Mouse (Mus musculus) forebrain, embryonic 12.5 days (tissue): Measurements from ENCODE around the gene Fam193a. TPM values are rescaled to one million over a fixed set of nuclear protein-coding genes. Genes with fewer than 3 reads are reported as not detected.

ENCODE experiments used
- ATAC-seq: fragments of 200-750 bp; cut with Nextera tagmentation; 2 replicates; pipeline ENCODE4 v1.8.0; 2017; ENCODE audit warnings: moderate TSS enrichment; ENCODE audit not compliant: low FRiP score
- H3K27ac ChIP-seq: fragments of 300-500 bp; sonication (generic); 2 replicates; pipeline ENCODE4 v1.5.1; 2016; ENCODE audit warnings: mild to moderate bottlenecking
- H3K27me3 ChIP-seq: fragments of 300-500 bp; sonication (generic); 2 replicates; pipeline ENCODE4 v1.6.1; 2016; ENCODE audit warnings: mild to moderate bottlenecking
- H3K36me3 ChIP-seq: fragments of 300-500 bp; sonication (generic); replicated peaks from 2 replicates; pipeline ENCODE4 v1.6.1; 2016; ENCODE audit warnings: mild to moderate bottlenecking
- H3K4me1 ChIP-seq: fragments of 300-500 bp; sonication (generic); 2 replicates; pipeline ENCODE4 v1.6.1; 2016
- H3K4me2 ChIP-seq: fragments of 300-500 bp; sonication (generic); 2 replicates; pipeline ENCODE4 v1.6.1; 2016; ENCODE audit warnings: mild to moderate bottlenecking, moderate library complexity
- H3K4me3 ChIP-seq: fragments of 300-500 bp; sonication (generic); replicated peaks from 2 replicates; pipeline ENCODE4 v1.5.1; 2016; ENCODE audit warnings: mild to moderate bottlenecking
- H3K9ac ChIP-seq: fragments of 300-500 bp; sonication (generic); 2 replicates; pipeline ENCODE4 v1.6.1; 2016; ENCODE audit warnings: mild to moderate bottlenecking
- H3K9me3 ChIP-seq: fragments of 300-500 bp; sonication (generic); 2 replicates; pipeline ENCODE4 v1.6.1; 2016
- WGBS: fragments of 180-500 bp; shearing (Covaris S2); methylation state at CpG from one replicate; pipeline ENCODE4 v1.1.7; 2016; 5-methylcytosine and 5-hydroxymethylcytosine counted together
- polyA plus RNA-seq: library from polyadenylated mRNA; unstranded; fragments of >200 nt; fragmentation: Nextera tagmentation; extraction: Ambion mirVana; gene quantifications from 2 replicates; pipeline ENCODE4 v1.2.1, GENCODE M21; 2016

Gene Fam193a
- polyA plus RNA-seq, 1 experiment from 2014 or later, result 19.9 TPM

DNA sequence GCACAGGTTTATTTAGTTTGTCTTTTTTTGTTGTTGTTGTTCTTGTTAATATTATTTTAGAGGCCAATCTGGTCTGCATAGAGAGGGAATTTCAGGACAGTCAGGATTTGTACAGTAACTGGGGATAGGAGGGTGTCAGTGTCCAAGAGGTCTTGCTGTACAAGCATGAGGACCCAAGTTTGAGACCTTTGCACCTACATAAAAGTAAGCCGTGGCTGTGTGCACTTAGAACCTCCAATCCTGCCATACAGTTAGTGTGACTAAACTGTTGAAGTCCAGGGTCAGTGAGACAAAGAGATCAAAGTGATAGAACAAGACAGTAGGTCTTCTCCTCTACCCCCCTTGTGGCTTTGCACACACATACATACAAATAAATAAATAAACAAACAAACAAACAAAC is 64.1 kb downstream of the Fam193a start:
- Histone ChIP-seq H3K9me3 (no peaks in the 10 kb centered on the region), H3K27ac (no peak overlapping the region), H3K9ac (no peak overlapping the region), H3K4me3 (no peak overlapping the region), H3K36me3 (peaks cover 78% of the 10 kb centered on the region), H3K4me1 (no peaks in the 10 kb centered on the region), H3K27me3 (no peaks in the 10 kb centered on the region), H3K4me2 (no peak overlapping the region)
- WGBS, result 86% methylated on average over 1 of the region's 1 CpGs
- no peak for ATAC-seq

DNA sequence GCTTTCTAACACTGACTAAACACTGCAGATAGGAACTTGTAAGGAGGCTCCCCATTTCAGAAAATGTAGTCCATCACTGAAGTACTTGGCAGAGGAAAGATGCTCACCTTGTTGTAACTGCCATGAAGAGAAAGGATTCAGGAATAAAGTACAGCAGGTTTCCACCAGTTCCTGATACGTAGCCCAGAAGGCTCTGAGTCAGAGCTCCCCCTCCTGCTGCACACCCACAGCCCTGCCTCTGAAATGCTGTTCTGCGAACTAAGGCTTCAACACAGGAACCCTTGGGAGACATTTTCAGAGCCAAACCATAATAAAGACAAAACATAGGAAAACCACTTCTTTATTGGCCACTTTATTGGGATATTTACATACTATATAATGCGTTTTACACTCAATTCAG is 64.5 kb downstream of the Fam193a start:
- no peak overlapping the region for H3K4me3 ChIP-seq
- WGBS, result 96% methylated on average over 3 of the region's 3 CpGs
- no peaks in the 10 kb centered on the region for H3K4me1 ChIP-seq
- ATAC-seq, result no peak
- no peak overlapping the region for H3K9ac ChIP-seq
- H3K27me3 ChIP-seq, result no peaks in the 10 kb centered on the region
- H3K9me3 ChIP-seq, result no peaks in the 10 kb centered on the region
- H3K27ac ChIP-seq, result no peak overlapping the region
- peaks cover 83% of the 10 kb centered on the region for H3K36me3 ChIP-seq
- no peak overlapping the region for H3K4me2 ChIP-seq

DNA sequence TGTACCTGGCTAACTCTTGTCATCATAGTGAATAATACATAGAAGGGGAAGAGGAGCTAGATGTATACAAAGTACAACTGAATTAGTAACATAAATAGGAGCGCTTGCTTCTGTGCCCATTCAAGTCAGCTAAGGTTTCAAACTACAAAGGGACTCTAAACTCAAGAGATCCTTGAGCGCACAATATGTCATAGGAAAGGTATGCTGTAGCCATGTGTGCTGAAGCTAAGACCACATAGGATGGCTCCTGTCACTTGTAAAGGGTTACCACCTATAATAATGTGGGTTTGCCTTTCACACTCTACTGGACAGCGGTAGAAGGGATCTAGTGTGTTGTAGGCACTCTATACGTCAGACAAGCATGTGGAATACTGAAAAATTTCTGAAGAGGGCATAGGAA is 68.3 kb downstream of the Fam193a start:
- no peaks in the 10 kb centered on the region for H3K9me3 ChIP-seq
- H3K27me3 ChIP-seq, result no peaks in the 10 kb centered on the region
- no peaks in the 10 kb centered on the region for H3K4me1 ChIP-seq
- ATAC-seq, result no peak
- 95% methylated on average over 4 of the region's 4 CpGs for WGBS
- no peak overlapping the region for H3K4me3 ChIP-seq
- H3K4me2 ChIP-seq, result no peak overlapping the region
- H3K27ac ChIP-seq, result no peak overlapping the region
- peaks cover 90% of the 10 kb centered on the region for H3K36me3 ChIP-seq
- H3K9ac ChIP-seq, result no peak overlapping the region

DNA sequence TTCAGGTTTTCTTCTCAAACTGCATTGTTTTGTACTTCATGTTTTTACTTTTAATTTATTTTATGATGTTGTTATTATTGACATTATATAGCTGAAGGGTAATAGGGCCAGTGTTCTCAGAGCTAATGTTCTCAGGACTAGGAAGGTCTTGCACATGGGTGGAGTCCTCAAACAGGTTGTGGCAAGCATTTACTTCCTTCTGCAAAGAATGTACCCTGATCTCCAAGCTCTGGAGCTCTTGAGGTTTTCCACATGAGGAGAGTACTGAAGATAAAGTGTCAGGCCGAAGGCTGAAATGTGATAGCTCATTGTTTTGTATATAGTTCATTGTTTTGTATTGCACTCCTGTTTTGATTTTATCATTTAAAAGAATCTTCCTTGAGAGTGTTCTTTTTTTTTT is 68.9 kb downstream of the Fam193a start:
- H3K4me3 ChIP-seq, result no peak overlapping the region
- 69% methylated on average over 1 of the region's 1 CpGs for WGBS
- no peak overlapping the region for H3K27ac ChIP-seq
- no peaks in the 10 kb centered on the region for H3K27me3 ChIP-seq
- no peaks in the 10 kb centered on the region for H3K9me3 ChIP-seq
- no peak overlapping the region for H3K9ac ChIP-seq
- no peak for ATAC-seq
- H3K36me3 ChIP-seq, result peaks cover 89% of the 10 kb centered on the region
- H3K4me1 ChIP-seq, result no peaks in the 10 kb centered on the region
- no peak overlapping the region for H3K4me2 ChIP-seq

DNA sequence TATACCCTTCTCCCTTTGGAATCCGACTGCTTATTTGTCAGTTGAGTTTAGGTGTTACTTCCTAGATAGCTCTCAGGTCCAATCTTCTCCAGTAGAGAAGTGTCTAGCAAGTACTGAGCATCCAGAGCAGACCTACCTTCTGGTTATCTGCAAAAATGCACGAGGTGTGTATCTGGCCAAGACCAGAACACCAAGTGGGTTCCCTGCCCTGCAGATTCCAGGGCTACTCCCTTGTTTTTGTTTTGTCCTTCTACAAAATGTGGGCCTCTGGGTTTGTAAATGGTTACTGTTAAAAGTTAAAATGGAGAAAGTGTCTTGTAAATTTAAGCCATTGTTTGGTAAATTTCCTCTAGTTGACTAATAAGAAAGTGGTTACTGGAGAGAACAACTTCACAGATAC is 70.0 kb downstream of the Fam193a start:
- H3K27ac ChIP-seq, result no peak overlapping the region
- ATAC-seq, result no peak
- H3K4me3 ChIP-seq, result no peak overlapping the region
- H3K9me3 ChIP-seq, result no peaks in the 10 kb centered on the region
- peaks cover 89% of the 10 kb centered on the region for H3K36me3 ChIP-seq
- H3K9ac ChIP-seq, result no peak overlapping the region
- H3K4me1 ChIP-seq, result no peaks in the 10 kb centered on the region
- WGBS, result 89% methylated on average over 2 of the region's 2 CpGs
- H3K4me2 ChIP-seq, result no peak overlapping the region
- H3K27me3 ChIP-seq, result no peaks in the 10 kb centered on the region

DNA sequence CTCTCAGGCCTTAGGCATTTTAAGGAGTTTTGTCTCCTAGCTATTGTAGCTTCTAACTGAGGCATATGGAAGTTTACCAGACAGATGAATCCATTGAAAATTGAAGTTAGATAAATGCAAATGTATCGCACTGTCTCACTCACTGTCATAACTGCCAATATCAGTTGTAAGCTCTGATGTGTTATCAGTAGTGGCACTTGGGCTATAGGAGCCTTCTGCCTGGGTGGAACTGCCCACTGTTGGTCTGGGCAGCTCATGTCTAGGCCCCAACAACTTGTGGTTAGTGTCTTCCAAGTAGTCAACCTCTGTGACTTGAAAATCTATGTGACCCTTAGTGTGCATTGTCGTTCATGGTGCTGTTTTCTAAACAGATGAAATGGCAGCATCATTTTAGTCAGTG is 72.1 kb downstream of the Fam193a start:
- Histone ChIP-seq H3K9ac (no peak overlapping the region), H3K27ac (no peak overlapping the region), H3K27me3 (no peaks in the 10 kb centered on the region), H3K9me3 (no peaks in the 10 kb centered on the region), H3K4me1 (no peaks in the 10 kb centered on the region), H3K36me3 (peaks cover 94% of the 10 kb centered on the region), H3K4me2 (no peak overlapping the region), H3K4me3 (no peak overlapping the region)
- no peak for ATAC-seq
- WGBS, result 93% methylated on average over 2 of the region's 2 CpGs

DNA sequence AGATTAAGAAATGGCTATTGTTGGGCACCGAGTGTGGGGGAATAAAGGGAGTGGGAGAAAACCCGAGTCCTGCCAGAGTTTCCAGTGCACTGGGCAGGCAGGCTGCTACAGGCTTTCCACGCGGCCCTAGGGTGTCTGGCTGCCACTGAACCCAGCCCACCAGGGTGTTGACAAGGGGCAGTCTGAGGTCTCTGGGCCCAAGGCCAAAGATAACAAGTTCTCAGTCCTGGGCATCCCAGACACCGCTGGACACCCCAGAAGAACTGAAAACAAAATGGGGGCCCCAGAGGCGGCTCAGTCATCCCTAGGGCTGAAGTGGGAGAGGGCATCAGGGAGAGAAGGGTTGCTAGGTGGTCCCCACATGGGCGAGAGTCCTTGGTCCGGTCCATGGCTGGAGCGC is 76.5 kb downstream of the Fam193a start:
- H3K36me3 ChIP-seq, result peaks cover 66% of the 10 kb centered on the region
- no peak overlapping the region for H3K4me2 ChIP-seq
- WGBS, result 93% methylated on average over 9 of the region's 9 CpGs

DNA sequence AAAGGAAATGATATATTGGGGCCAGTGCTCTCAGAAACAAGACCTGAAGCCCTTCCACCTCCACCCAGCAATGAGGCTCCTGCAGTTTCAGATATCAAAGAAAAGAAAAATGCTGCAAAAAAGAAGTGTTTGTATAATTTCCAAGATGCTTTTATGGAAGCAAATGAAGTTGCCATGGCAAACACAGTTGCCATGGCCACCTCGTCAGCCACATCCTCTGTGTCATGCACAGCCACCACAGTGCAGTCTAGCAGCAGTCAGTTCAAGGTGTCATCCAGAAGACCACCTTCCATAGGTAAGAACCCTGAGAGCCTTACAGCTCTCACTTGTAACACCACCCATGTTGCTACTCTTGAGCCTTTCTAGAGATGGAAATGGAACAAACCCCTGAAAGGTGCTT is 89.3 kb downstream of the Fam193a start:
- peaks cover 76% of the 10 kb centered on the region for H3K36me3 ChIP-seq

More for the DNA sequence above, 76.5 kb downstream of the Fam193a start:
- no peak overlapping the region for H3K27ac ChIP-seq
- no peaks in the 10 kb centered on the region for H3K27me3 ChIP-seq
- no peaks in the 10 kb centered on the region for H3K9me3 ChIP-seq
- no peak overlapping the region for H3K4me3 ChIP-seq
- H3K9ac ChIP-seq, result no peak overlapping the region
- ATAC-seq, result no peak
- no peaks in the 10 kb centered on the region for H3K4me1 ChIP-seq

DNA sequence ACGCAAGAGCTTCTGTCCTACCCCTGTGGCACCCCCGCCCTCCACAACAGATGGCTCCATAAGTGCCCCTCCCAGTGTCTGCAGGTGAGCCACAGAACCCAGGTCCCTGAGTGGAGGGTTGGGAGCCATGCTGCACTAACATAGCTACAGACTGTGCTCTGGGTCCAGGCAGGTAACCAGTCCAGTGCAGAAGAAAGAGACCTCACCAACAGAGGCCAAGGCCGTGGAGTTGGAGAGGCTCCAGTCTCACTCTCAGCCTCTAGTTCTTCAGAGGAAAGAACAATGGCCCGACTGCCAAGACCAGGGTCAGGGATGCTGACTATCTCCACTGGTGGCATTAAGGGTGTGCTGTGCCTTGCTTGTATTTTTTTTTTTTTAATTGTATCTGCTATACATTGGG is 91.6 kb downstream of the Fam193a start:
- Histone ChIP-seq H3K9ac (no peak overlapping the region), H3K4me1 (no peaks in the 10 kb centered on the region), H3K9me3 (no peaks in the 10 kb centered on the region), H3K27me3 (no peaks in the 10 kb centered on the region), H3K4me3 (no peak overlapping the region), H3K36me3 (peaks cover 87% of the 10 kb centered on the region), H3K4me2 (no peak overlapping the region), H3K27ac (no peak overlapping the region)
- 93% methylated on average over 4 of the region's 4 CpGs for WGBS
- ATAC-seq, result no peak

More for the DNA sequence above, 89.3 kb downstream of the Fam193a start:
- Histone ChIP-seq H3K4me2 (no peak overlapping the region), H3K27me3 (no peaks in the 10 kb centered on the region), H3K9ac (no peak overlapping the region), H3K9me3 (no peaks in the 10 kb centered on the region), H3K4me1 (no peaks in the 10 kb centered on the region), H3K4me3 (no peak overlapping the region), H3K27ac (no peak overlapping the region)
- 79% methylated on average over 1 of the region's 1 CpGs for WGBS
- no peak for ATAC-seq

DNA sequence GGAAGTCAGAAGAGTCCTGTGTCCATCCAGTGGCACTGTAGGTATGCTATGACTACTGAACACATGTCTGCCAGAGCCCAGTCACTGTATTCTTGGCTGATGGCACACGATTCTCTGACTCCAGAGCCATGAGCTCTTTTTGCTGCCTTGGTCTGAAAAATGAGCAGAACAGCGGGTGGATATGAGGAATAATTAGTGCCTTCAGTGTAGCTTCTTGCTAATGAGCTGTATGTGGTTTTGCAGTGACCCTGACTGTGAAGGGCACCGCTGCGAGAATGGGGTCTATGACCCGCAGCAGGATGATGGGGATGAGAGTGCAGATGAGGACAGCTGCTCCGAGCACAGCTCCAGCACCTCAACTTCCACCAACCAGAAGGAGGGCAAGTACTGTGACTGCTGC is 92.1 kb downstream of the Fam193a start:
- Histone ChIP-seq H3K4me3 (no peak overlapping the region), H3K27ac (no peak overlapping the region), H3K36me3 (peaks cover 92% of the 10 kb centered on the region), H3K9ac (no peak overlapping the region), H3K27me3 (no peaks in the 10 kb centered on the region), H3K9me3 (no peaks in the 10 kb centered on the region), H3K4me1 (no peaks in the 10 kb centered on the region), H3K4me2 (no peak overlapping the region)
- 86% methylated on average over 6 of the region's 6 CpGs for WGBS
- no peak for ATAC-seq

DNA sequence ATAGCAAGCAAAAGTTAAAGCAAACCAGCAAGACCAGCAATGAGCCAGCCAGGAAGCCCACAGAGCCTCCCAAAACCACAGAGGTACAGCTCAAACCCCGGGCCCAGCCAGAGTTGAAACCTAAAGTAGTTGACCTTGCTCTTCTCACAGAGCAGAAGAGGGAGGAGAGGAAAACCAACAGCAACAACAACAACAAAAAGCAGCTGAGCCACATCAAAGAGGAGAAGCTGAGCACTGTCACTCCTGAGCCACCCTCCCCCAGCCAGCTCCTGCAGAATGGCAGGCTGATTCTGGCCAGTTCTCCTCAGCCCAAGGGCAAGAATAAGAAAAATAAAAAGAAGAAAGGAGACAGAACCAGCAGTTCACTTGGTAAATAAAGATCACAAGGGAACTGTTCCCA is 96.3 kb downstream of the Fam193a start:
- H3K36me3 ChIP-seq, result peaks cover 79% of the 10 kb centered on the region
- H3K4me1 ChIP-seq, result no peaks in the 10 kb centered on the region
- no peaks in the 10 kb centered on the region for H3K9me3 ChIP-seq
- no peak overlapping the region for H3K27ac ChIP-seq
- no peaks in the 10 kb centered on the region for H3K27me3 ChIP-seq
- H3K9ac ChIP-seq, result no peak overlapping the region
- 86% methylated on average over 1 of the region's 1 CpGs for WGBS
- ATAC-seq, result no peak
- H3K4me3 ChIP-seq, result no peak overlapping the region
- H3K4me2 ChIP-seq, result no peak overlapping the region

DNA sequence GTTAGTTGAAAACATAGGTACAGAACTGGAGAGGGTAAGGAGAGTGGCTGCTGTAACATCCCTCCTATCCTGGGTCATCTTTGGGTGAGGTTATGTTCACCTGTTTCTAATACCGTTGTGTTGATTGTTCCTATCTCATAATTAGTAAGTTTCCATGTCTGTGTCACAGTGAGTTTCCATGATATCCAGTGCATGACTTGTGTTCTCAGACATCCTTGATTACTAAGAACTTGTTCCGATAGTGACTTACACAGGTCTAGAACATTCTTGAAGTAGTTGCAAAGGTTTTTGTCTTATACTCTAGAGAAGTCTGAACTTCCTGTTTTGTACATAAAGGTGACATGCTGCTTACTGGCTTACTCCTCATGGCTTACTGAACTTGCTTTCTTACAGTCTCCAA is 96.9 kb downstream of the Fam193a start:
- no peak overlapping the region for H3K4me3 ChIP-seq
- H3K27me3 ChIP-seq, result no peaks in the 10 kb centered on the region
- WGBS, result 96% methylated on average over 2 of the region's 2 CpGs
- no peaks in the 10 kb centered on the region for H3K9me3 ChIP-seq
- H3K4me2 ChIP-seq, result no peak overlapping the region
- H3K4me1 ChIP-seq, result no peaks in the 10 kb centered on the region
- no peak overlapping the region for H3K27ac ChIP-seq
- no peak overlapping the region for H3K9ac ChIP-seq
- no peak for ATAC-seq
- peaks cover 74% of the 10 kb centered on the region for H3K36me3 ChIP-seq

DNA sequence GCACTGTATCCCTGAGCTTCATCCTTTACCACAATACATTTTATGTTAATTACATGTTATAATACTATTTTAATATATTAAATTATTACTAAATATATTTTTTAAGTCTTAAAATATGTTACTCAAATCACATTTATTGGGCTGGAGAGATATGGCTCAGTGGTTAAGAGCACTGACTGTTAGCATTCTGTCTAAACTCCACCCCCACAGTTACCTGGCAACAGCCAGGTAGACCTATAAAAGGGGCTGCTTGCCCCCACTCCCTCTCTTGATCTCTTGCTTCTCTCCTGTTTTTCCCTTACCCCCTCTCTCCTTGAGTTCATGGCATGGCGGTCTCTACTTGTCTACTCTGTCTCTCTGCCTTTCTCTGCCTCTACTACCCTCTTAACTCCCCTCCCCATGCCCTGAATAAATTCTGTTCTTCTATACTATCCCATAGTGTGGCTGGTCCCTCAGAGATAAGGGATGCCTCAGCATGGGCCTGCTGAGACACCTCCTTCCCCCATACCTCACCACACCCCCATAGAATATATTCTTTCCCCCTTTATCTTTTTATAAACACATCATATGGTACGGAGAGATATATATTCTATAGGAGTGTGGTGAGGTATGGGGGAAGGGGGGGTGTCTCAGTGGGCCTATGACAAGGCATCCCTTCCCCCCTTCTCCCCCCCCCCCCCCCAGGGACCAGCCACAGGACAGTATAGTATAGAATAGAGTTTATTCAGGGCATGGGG is 98.5 kb downstream of the Fam193a start:
- Histone ChIP-seq H3K4me2 (no peak overlapping the region), H3K4me1 (no peaks in the 10 kb centered on the region), H3K9me3 (no peaks in the 10 kb centered on the region), H3K9ac (no peak overlapping the region), H3K27me3 (no peaks in the 10 kb centered on the region), H3K27ac (no peak overlapping the region), H3K4me3 (no peak overlapping the region), H3K36me3 (peaks cover 60% of the 10 kb centered on the region)
- 98% methylated on average over 2 of the region's 2 CpGs for WGBS
- no peak for ATAC-seq
